Mouse (Mus musculus) forebrain, embryonic 12.5 days (tissue): ENCODE measurements around the gene Ccdc141. TPM values are rescaled to one million over a fixed set of nuclear protein-coding genes. Genes with fewer than 3 reads are reported as not detected.

ENCODE experiments used
- ATAC-seq: fragments of 200-750 bp; cut with Nextera tagmentation; 2 replicates; pipeline ENCODE4 v1.8.0; 2017; ENCODE audit warnings: moderate TSS enrichment; ENCODE audit not compliant: low FRiP score
- H3K27ac ChIP-seq: fragments of 300-500 bp; sonication (generic); 2 replicates; pipeline ENCODE4 v1.5.1; 2016; ENCODE audit warnings: mild to moderate bottlenecking
- H3K27me3 ChIP-seq: fragments of 300-500 bp; sonication (generic); 2 replicates; pipeline ENCODE4 v1.6.1; 2016; ENCODE audit warnings: mild to moderate bottlenecking
- H3K36me3 ChIP-seq: fragments of 300-500 bp; sonication (generic); replicated peaks from 2 replicates; pipeline ENCODE4 v1.6.1; 2016; ENCODE audit warnings: mild to moderate bottlenecking
- H3K4me1 ChIP-seq: fragments of 300-500 bp; sonication (generic); 2 replicates; pipeline ENCODE4 v1.6.1; 2016
- H3K4me2 ChIP-seq: fragments of 300-500 bp; sonication (generic); 2 replicates; pipeline ENCODE4 v1.6.1; 2016; ENCODE audit warnings: mild to moderate bottlenecking, moderate library complexity
- H3K4me3 ChIP-seq: fragments of 300-500 bp; sonication (generic); replicated peaks from 2 replicates; pipeline ENCODE4 v1.5.1; 2016; ENCODE audit warnings: mild to moderate bottlenecking
- H3K9ac ChIP-seq: fragments of 300-500 bp; sonication (generic); 2 replicates; pipeline ENCODE4 v1.6.1; 2016; ENCODE audit warnings: mild to moderate bottlenecking
- H3K9me3 ChIP-seq: fragments of 300-500 bp; sonication (generic); 2 replicates; pipeline ENCODE4 v1.6.1; 2016
- WGBS: fragments of 180-500 bp; shearing (Covaris S2); methylation state at CpG from one replicate; pipeline ENCODE4 v1.1.7; 2016; 5-methylcytosine and 5-hydroxymethylcytosine counted together
- polyA plus RNA-seq: library from polyadenylated mRNA; unstranded; fragments of >200 nt; fragmentation: Nextera tagmentation; extraction: Ambion mirVana; gene quantifications from 2 replicates; pipeline ENCODE4 v1.2.1, GENCODE M21; 2016

Gene Ccdc141
- polyA plus RNA-seq, 1 experiment from 2014 or later = 3.6 TPM

DNA sequence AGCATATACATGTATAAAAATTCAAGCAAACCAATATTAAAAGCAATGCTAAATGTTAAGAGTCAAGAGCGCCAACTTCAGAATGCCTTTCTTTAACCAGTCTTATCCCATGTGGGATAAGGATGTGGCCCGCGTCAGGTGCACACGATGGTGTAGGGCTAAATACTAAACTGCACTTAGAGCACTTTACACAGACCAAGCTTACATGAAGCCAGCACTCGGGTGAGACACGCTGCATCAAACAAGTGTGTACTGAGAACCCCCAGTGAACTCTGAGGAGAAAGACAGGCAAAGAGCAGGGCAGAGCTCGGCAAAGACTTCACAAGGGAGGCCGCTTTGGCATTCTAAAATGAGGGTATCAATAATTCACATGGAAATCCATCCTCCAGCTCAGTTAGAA, 19.2 kb downstream of the Ccdc141 start:
- no peak for ATAC-seq
- 95% methylated on average over 8 of the region's 8 CpGs for WGBS
- H3K4me2 ChIP-seq = no peak overlapping the region

DNA sequence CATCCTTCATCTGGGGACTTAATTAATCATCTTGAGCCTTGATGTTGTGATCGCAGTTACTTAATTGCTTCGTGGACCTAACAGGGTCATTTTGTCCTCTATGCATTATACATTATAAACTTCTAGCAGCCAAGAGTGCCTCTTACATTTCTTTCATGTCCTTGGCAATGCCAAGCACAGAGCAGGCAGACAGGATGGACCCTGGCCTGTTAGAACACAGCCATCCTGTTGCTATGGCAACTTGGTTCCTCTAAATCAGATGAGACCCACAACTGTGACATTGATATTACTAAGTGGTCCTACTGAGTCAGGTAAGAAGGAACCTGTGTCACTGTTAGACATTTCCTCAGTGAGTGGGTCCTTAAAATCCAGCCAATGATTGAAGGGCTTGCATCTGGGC, 20.9 kb downstream of the Ccdc141 start:
- no peaks in the 10 kb centered on the region for H3K9me3 ChIP-seq
- H3K27me3 ChIP-seq = no peaks in the 10 kb centered on the region
- H3K4me1 ChIP-seq = peaks cover 13% of the 10 kb centered on the region; the same call in 1 of the 2 replicates
- no peaks in the 10 kb centered on the region for H3K36me3 ChIP-seq
- no peak for ATAC-seq
- H3K27ac ChIP-seq = no peak overlapping the region
- WGBS = 42% methylated on average over 2 of the region's 2 CpGs
- H3K4me3 ChIP-seq = no peak overlapping the region
- no peak overlapping the region for H3K9ac ChIP-seq
- no peak overlapping the region for H3K4me2 ChIP-seq

More for the DNA sequence above, 19.2 kb downstream of the Ccdc141 start:
- H3K36me3 ChIP-seq = no peaks in the 10 kb centered on the region
- H3K4me3 ChIP-seq = no peak overlapping the region
- H3K27ac ChIP-seq = no peak overlapping the region
- H3K4me1 ChIP-seq = peaks cover 13% of the 10 kb centered on the region; the same call in 1 of the 2 replicates
- no peaks in the 10 kb centered on the region for H3K9me3 ChIP-seq
- no peaks in the 10 kb centered on the region for H3K27me3 ChIP-seq
- no peak overlapping the region for H3K9ac ChIP-seq

DNA sequence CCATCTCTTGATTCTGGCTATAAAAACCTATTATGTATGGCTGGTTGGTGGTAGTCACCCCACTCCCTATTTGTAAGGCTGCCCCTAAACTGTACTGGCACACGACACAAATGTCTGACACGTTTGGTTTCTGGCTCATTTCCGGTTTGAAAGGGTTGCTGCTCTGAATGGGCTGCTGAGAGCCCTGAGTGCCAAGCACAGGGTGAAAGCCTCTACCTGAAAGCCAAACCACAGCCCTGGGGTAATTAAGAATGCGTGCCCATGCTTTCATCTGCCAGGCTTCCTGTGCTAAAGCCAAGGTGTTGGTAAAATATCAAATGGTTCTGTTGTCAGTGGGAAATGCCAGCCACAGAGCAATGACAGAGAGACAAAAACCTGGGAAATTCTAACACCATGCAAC, 22.2 kb downstream of the Ccdc141 start:
- 41% methylated on average over 4 of the region's 4 CpGs for WGBS
- no peak overlapping the region for H3K9ac ChIP-seq
- H3K4me2 ChIP-seq = no peak overlapping the region
- H3K4me1 ChIP-seq = peaks cover 13% of the 10 kb centered on the region; the same call in 1 of the 2 replicates
- no peaks in the 10 kb centered on the region for H3K27me3 ChIP-seq
- H3K27ac ChIP-seq = no peak overlapping the region
- no peaks in the 10 kb centered on the region for H3K9me3 ChIP-seq
- no peaks in the 10 kb centered on the region for H3K36me3 ChIP-seq
- no peak overlapping the region for H3K4me3 ChIP-seq
- ATAC-seq = no peak

DNA sequence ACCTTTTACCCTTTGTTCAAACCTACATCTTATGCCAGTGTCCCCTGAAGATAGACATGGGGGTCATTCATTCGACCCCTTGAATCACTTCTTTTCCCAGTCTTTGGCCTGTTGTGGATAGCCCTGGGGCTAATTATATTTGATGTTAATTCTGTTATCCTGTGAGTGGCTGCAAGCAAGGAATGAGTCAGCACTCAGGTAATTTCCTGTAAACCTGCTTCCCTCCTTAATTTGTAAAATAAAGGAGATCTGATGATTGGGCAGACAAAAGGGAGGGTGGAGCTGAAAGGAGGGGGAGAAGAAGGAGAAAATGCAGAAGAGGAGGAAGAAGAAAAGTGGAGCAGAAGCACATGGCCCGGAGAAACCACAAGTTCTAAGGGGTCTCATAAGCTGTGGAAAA, 23.5 kb downstream of the Ccdc141 start:
- 74% methylated on average over 2 of the region's 2 CpGs for WGBS
- Histone ChIP-seq H3K27ac (no peak overlapping the region), H3K4me2 (no peak overlapping the region), H3K36me3 (no peaks in the 10 kb centered on the region), H3K4me1 (peaks cover 13% of the 10 kb centered on the region; the same call in 1 of the 2 replicates), H3K9ac (no peak overlapping the region), H3K4me3 (no peak overlapping the region), H3K9me3 (no peaks in the 10 kb centered on the region), H3K27me3 (no peaks in the 10 kb centered on the region)
- ATAC-seq = no peak

DNA sequence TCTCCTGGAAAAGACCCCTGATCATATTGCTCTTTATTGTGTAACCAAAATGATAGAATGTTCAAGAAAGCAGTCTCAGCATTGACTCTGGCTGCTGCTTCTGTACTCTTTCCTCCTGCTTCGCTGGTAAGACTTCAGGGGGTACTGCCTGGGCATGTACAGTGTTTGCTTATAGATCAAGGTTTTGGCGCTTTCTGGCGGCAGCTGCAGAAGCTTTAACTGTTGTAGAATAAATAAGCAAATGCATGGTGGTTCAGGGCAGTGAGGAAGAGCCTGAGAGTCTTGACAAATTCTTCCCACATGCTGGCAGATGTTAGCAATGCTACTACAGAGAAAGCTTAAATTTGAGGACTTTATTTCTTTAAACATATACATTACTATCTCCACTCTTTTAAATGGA, 24.1 kb downstream of the Ccdc141 start:
- no peak overlapping the region for H3K9ac ChIP-seq
- no peaks in the 10 kb centered on the region for H3K27me3 ChIP-seq
- H3K36me3 ChIP-seq = no peaks in the 10 kb centered on the region
- peaks cover 13% of the 10 kb centered on the region; the same call in 1 of the 2 replicates for H3K4me1 ChIP-seq
- H3K9me3 ChIP-seq = no peaks in the 10 kb centered on the region
- no peak overlapping the region for H3K4me3 ChIP-seq
- no peak overlapping the region for H3K4me2 ChIP-seq
- H3K27ac ChIP-seq = no peak overlapping the region
- WGBS = 78% methylated on average over 3 of the region's 3 CpGs
- ATAC-seq = no peak

DNA sequence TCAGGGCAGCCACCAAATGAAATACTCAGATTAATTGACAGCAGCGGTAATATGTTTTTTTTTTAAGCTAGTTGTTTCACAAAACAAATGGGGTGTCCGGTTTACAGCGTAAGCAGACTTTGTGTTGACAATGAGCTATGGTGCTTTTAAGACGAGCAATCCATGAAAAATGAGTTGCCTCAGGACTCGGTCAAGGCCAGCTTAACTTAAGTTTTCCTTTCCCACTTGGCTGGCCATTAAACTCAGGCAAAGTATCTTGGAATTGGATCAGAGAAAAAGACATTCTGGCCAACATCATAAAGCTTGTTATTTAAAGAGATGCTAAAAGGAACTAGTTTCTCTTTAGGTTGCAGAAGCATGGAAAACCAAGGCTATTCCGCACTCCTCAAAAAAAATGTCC, 26.9 kb downstream of the Ccdc141 start:
- 80% methylated on average over 6 of the region's 6 CpGs for WGBS
- no peak for ATAC-seq

DNA sequence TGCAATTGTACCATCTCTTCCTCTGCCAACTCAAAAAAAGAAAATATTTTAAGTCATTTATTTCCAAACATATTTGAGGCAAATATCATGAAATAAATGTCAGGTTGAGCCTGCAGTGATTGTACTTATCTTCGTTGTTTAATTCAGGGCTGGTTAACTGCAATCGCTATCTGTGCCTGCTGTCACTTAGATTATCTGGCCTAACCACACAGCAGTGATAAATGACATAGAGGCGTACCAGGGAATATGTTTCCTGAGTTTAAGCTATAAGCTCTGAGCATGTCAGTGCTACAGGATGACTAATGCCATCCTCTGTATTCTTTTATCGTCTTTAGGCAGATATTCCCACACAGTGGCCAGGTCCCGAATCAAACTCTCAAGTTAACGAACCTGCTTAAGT, 31.6 kb downstream of the Ccdc141 start:
- WGBS = 90% methylated on average over 6 of the region's 6 CpGs
- no peaks in the 10 kb centered on the region for H3K4me1 ChIP-seq
- H3K4me2 ChIP-seq = no peak overlapping the region
- H3K27me3 ChIP-seq = no peaks in the 10 kb centered on the region
- no peak overlapping the region for H3K27ac ChIP-seq
- H3K9ac ChIP-seq = no peak overlapping the region
- no peak for ATAC-seq
- H3K36me3 ChIP-seq = no peaks in the 10 kb centered on the region
- no peaks in the 10 kb centered on the region for H3K9me3 ChIP-seq
- H3K4me3 ChIP-seq = no peak overlapping the region

More for the DNA sequence above, 26.9 kb downstream of the Ccdc141 start:
- Histone ChIP-seq H3K27ac (no peak overlapping the region), H3K4me1 (0 out of 2 replicates have a peak, but pooled peaks cover 3% of the 10 kb centered on the region), H3K9ac (no peak overlapping the region), H3K36me3 (no peaks in the 10 kb centered on the region), H3K9me3 (no peaks in the 10 kb centered on the region), H3K27me3 (no peaks in the 10 kb centered on the region), H3K4me2 (no peak overlapping the region), H3K4me3 (no peak overlapping the region)

DNA sequence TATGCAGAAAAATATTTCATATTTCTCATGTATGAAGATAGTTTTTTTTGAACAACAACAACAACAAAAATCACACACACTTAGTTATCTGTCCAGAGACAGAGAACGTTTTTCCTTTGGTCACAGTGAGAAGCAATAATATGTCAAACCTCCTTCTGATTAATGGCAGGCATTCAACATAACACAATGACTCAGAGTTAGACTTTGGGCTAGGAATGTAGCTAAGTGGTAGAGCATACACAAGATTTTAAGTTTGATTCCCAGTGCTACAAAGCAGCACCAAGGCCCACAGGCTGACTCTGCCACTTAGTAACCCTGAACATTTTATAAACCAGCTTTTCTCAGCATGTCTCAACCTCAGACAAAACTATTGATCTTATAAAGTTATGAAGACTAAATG, 35.5 kb downstream of the Ccdc141 start:
- Histone ChIP-seq H3K9ac (no peak overlapping the region), H3K27me3 (no peaks in the 10 kb centered on the region), H3K9me3 (no peaks in the 10 kb centered on the region), H3K27ac (no peak overlapping the region), H3K4me3 (no peak overlapping the region), H3K36me3 (no peaks in the 10 kb centered on the region), H3K4me2 (no peak overlapping the region), H3K4me1 (no peaks in the 10 kb centered on the region)
- no peak for ATAC-seq
- WGBS = 72% methylated on average over 1 of the region's 1 CpGs

DNA sequence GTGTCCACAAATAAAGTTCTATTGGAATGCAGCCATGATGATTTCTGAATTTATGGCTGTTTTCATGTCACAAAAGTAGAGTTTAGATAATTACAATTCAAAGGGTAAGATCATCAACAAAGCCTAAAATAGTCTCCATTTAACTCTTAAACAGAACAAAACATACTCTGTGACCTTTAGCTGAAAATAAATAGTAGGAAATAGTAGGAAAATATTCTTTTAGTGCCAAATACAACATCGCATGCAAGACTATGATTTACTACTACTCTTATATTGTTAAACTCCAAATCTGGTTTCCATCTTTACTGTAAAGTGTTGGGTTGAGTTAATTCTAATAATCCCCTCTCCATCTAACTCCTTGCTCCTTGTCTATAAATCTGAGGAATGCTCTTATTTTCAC, 37.0 kb downstream of the Ccdc141 start:
- H3K27me3 ChIP-seq = no peaks in the 10 kb centered on the region
- ATAC-seq = no peak
- 92% methylated on average over 1 of the region's 1 CpGs for WGBS

DNA sequence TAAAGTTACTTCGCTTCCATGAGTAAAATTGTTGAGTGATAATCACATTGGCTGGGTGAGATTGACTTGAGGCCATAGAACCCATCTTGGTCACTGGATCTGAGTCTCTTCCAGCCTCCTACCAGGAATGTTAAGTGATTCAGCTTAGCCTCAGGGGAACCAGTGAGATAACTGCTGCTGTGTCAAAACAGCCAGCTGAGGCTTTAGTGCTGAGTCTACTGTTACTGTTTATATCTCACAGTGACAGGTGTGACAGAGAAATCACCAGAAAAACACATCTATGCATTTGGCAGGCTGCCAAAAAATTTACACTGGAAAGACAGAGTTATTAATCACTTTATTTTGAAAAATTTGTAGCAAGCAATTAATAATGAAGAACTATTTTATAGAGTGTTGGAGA, 43.5 kb downstream of the Ccdc141 start:
- no peak for ATAC-seq
- WGBS = 97% methylated on average over 1 of the region's 1 CpGs
- no peak overlapping the region for H3K27ac ChIP-seq
- no peaks in the 10 kb centered on the region for H3K4me1 ChIP-seq
- H3K4me2 ChIP-seq = no peak overlapping the region
- no peaks in the 10 kb centered on the region for H3K9me3 ChIP-seq
- no peaks in the 10 kb centered on the region for H3K36me3 ChIP-seq
- H3K9ac ChIP-seq = no peak overlapping the region
- no peak overlapping the region for H3K4me3 ChIP-seq
- H3K27me3 ChIP-seq = no peaks in the 10 kb centered on the region

More for the DNA sequence above, 37.0 kb downstream of the Ccdc141 start:
- no peak overlapping the region for H3K9ac ChIP-seq
- no peak overlapping the region for H3K4me2 ChIP-seq
- no peaks in the 10 kb centered on the region for H3K9me3 ChIP-seq
- H3K27ac ChIP-seq = no peak overlapping the region
- H3K36me3 ChIP-seq = no peaks in the 10 kb centered on the region
- no peak overlapping the region for H3K4me3 ChIP-seq
- H3K4me1 ChIP-seq = no peaks in the 10 kb centered on the region

DNA sequence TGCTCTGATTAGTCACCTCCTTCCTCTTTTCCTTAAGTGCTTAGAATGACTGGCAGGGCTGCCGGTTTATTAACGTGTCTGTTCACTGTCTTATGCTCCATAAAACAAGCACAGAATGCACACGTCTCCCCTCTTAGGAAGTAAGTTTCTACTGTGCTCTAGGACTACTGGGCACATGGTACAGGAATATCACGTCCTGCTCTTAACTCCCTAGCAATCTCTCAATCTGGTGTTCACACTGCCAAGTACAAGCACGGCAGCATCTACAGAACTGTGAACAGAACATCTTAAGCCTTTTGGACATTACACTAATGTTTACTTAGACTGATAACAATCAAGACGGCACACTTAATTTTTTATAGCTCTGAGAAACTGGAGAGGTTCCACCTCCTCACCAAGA, 52.3 kb downstream of the Ccdc141 start:
- H3K9me3 ChIP-seq = no peaks in the 10 kb centered on the region
- no peaks in the 10 kb centered on the region for H3K4me1 ChIP-seq
- no peak overlapping the region for H3K4me2 ChIP-seq
- H3K27me3 ChIP-seq = no peaks in the 10 kb centered on the region
- no peak for ATAC-seq
- H3K27ac ChIP-seq = no peak overlapping the region
- H3K4me3 ChIP-seq = no peak overlapping the region
- H3K36me3 ChIP-seq = no peaks in the 10 kb centered on the region
- 81% methylated on average over 6 of the region's 6 CpGs for whole genome bisulfite sequencing
- no peak overlapping the region for H3K9ac ChIP-seq

DNA sequence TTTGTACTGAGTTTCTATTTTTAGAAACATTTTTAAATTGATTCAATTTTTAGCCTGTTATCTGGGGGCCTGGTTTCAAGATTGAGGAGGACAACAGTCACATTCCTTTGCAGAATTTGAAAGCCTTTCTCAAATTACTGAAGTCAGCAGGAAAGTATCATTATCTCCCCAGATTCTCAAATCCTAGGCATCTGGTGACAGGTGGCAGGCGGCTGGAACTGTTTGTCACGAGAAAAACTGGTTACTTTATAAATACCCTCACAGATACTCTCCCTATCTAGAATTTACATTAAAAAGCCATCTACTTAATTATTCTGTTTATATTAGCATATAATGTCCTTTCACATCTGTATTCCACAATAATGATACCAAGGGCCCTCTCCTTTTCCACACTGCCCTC, 56.1 kb downstream of the Ccdc141 start:
- no peaks in the 10 kb centered on the region for H3K9me3 ChIP-seq
- H3K4me3 ChIP-seq = no peak overlapping the region
- WGBS = 63% methylated on average over 2 of the region's 2 CpGs
- no peaks in the 10 kb centered on the region for H3K27me3 ChIP-seq
- H3K9ac ChIP-seq = no peak overlapping the region
- ATAC-seq = no peak
- no peaks in the 10 kb centered on the region for H3K36me3 ChIP-seq
- H3K4me2 ChIP-seq = no peak overlapping the region
- H3K27ac ChIP-seq = no peak overlapping the region
- no peaks in the 10 kb centered on the region for H3K4me1 ChIP-seq

DNA sequence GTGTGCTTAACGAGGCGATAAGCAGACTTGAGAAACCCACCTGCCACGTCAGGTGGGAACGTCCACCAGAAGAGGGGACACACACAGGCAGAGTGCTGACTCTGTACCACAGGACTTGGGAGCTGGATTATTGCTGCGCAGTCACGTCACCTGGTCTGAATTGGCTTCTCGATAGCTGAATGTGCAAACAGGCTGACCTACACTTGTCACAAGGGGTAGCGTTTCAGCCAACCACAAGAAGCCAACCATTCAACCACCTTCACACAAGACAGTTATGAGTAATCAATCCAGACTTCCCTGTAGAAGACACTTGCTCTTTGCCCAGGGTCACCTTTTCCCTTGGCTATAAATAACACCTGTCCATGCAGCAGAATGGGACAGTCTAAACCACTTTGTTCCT, 56.6 kb downstream of the Ccdc141 start:
- H3K4me3 ChIP-seq = no peak overlapping the region
- no peaks in the 10 kb centered on the region for H3K4me1 ChIP-seq
- no peaks in the 10 kb centered on the region for H3K36me3 ChIP-seq
- H3K4me2 ChIP-seq = no peak overlapping the region
- ATAC-seq = no peak
- 79% methylated on average over 8 of the region's 8 CpGs for WGBS
- no peak overlapping the region for H3K27ac ChIP-seq
- H3K27me3 ChIP-seq = no peaks in the 10 kb centered on the region
- H3K9ac ChIP-seq = no peak overlapping the region
- H3K9me3 ChIP-seq = no peaks in the 10 kb centered on the region
